13 mouse cellular contexts compared by ENCODE assay signal in the genomic region with DNA sequence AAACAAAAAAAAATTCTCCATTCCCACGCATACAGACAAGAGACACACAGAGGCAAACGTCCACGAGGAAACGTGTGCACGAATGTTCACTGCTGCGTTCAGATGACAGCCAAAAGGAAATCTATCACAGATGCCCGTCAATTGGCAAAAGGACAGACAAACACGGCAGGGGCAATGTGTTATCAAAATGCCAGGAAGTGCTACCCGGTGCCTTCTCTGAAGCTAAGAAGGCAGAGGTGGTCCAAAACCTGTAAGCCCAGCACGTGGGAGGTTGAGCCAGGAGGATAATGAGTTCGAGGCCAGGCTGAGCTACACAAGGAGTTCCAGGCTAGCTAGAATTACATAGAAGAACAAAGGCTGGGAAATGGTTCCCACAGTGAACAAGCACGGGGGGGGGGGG. TPM values are rescaled to one million over a fixed set of nuclear protein-coding genes. Genes with fewer than 3 reads are reported as not detected.
DNase-seq lines count a peak whose midpoint lies in the region; ATAC-seq and TF ChIP-seq lines count a peak whose summit lies in the region.
"Had no signal": no experiment of that assay in that cellular context is flagged by ENCODE, and none has a peak within 500 bp of the region (broad histone marks: within the 10 kb centered on the region; RNA-seq: fewer than 3 reads in every experiment).

No protein-coding gene starts in this region.

- H3K4me3 ChIP-seq in heart, adult 2 months: no peak overlapping the region
- H3K4me3 ChIP-seq in intestine, embryonic 16.5 days (ENCODE audit: low read length): no peak overlapping the region
- H3K4me3 ChIP-seq in intestine, embryonic 15.5 days (replicated peaks): no peak overlapping the region
- no peak overlapping the region for H3K4me3 ChIP-seq in bone marrow, adult 2 months (replicated peaks; ENCODE audit: control insufficient read depth, low read depth, low read length)
- peak overlapping the region; percentile 47 for H3K4me3 ChIP-seq in liver, embryonic 16.5 days (ENCODE audit: low read depth, low read length)
- H3K4me3 ChIP-seq in midbrain, embryonic 15.5 days: no peak overlapping the region
- H3K4me3 ChIP-seq: forebrain, embryonic 15.5 days; limb, embryonic 12.5 days; neural tube, embryonic 12.5 days had no signal

- peaks cover 10% of the 10 kb centered on the region for H3K79me2 ChIP-seq in heart, adult 2 months (replicated peaks; ENCODE audit: control insufficient read depth, insufficient read depth, low read length)

- peak overlapping the region; percentile 47 for H3K27ac ChIP-seq in heart, adult 2 months
- no peak overlapping the region for H3K27ac ChIP-seq in intestine, embryonic 16.5 days (ENCODE audit: low read length)
- no peak overlapping the region for H3K27ac ChIP-seq in intestine, embryonic 15.5 days
- peak overlapping the region; percentile 2 for H3K27ac ChIP-seq in bone marrow, adult 2 months (ENCODE audit: control insufficient read depth, insufficient read depth, low read depth, low read length, poor library complexity)
- H3K27ac ChIP-seq in liver, embryonic 16.5 days (ENCODE audit: low read length): peak overlapping the region; percentile 93
- H3K27ac ChIP-seq in midbrain, embryonic 15.5 days: no peak overlapping the region
- H3K27ac ChIP-seq: forebrain, embryonic 15.5 days; left cerebral cortex, adult 2 months; limb, embryonic 12.5 days; macrophage; neural tube, embryonic 12.5 days had no signal

- peaks cover 29% of the 10 kb centered on the region for H3K4me1 ChIP-seq in heart, adult 2 months (ENCODE audit: control insufficient read depth, insufficient read depth, low read length)
- peaks cover 15% of the 10 kb centered on the region for H3K4me1 ChIP-seq in intestine, embryonic 16.5 days (ENCODE audit: control insufficient read depth, insufficient read depth, low read length)
- peaks cover 20% of the 10 kb centered on the region for H3K4me1 ChIP-seq in intestine, embryonic 15.5 days (replicated peaks)
- H3K4me1 ChIP-seq in bone marrow, adult 2 months (ENCODE audit: control insufficient read depth, insufficient read depth, low read length): peaks cover 7% of the 10 kb centered on the region; the same call in 1 of the 2 replicates
- peaks cover 88% of the 10 kb centered on the region for H3K4me1 ChIP-seq in liver, embryonic 16.5 days (ENCODE audit: control insufficient read depth, low read depth, low read length)
- peaks cover 21% of the 10 kb centered on the region for H3K4me1 ChIP-seq in midbrain, embryonic 15.5 days

- no peak for TF ChIP-seq EP300 in heart, adult 2 months (IDR thresholded peaks at IDR 0.05; ENCODE audit: insufficient read depth, low read depth, low read length)

- no peak for TF ChIP-seq CTCF in heart, adult 2 months (IDR thresholded peaks at IDR 0.05)
- no peak for TF ChIP-seq CTCF in bone marrow, adult 2 months (IDR thresholded peaks at IDR 0.05; ENCODE audit: control insufficient read depth, insufficient read depth, low read length)

- no peak for TF ChIP-seq POLR2A in heart, adult 2 months (IDR thresholded peaks at IDR 0.05; ENCODE audit: insufficient read depth, low read depth, low read length)
- TF ChIP-seq POLR2A in bone marrow, adult 2 months (IDR thresholded peaks at IDR 0.05; ENCODE audit: borderline replicate concordance, control insufficient read depth, low read depth, low read length): no peak

- no peak overlapping the region for H3K9ac ChIP-seq in heart, adult 2 months (ENCODE audit: low read depth, low read length)
- H3K9ac ChIP-seq in intestine, embryonic 16.5 days (ENCODE audit: low read depth, low read length): no peak overlapping the region
- H3K9ac ChIP-seq in intestine, embryonic 15.5 days: no peak overlapping the region
- H3K9ac ChIP-seq in liver, embryonic 16.5 days (ENCODE audit: low read depth, low read length): peak overlapping the region; percentile 61
- H3K9ac ChIP-seq in midbrain, embryonic 15.5 days: no peak overlapping the region
- H3K9ac ChIP-seq: forebrain, embryonic 15.5 days; limb, embryonic 12.5 days; neural tube, embryonic 12.5 days had no signal

- intact Hi-C loops in heart, adult 2 months (cut with DNase I): no loop called here
- intact Hi-C loops in heart, postnatal 25 days (cut with DNase I): no loop called here

- no peaks in the 10 kb centered on the region; the same call in 1 of the 2 replicates for H3K36me3 ChIP-seq in heart, adult 2 months (ENCODE audit: control insufficient read depth, insufficient read depth, low read length)
- no peaks in the 10 kb centered on the region for H3K36me3 ChIP-seq in intestine, embryonic 16.5 days (ENCODE audit: control insufficient read depth, insufficient read depth, low read length)
- H3K36me3 ChIP-seq in intestine, embryonic 15.5 days: no peaks in the 10 kb centered on the region
- peaks cover 10% of the 10 kb centered on the region for H3K36me3 ChIP-seq in liver, embryonic 16.5 days (ENCODE audit: control insufficient read depth, insufficient read depth)
- H3K36me3 ChIP-seq in midbrain, embryonic 15.5 days (replicated peaks): no peaks in the 10 kb centered on the region
- H3K36me3 ChIP-seq: forebrain, embryonic 15.5 days; limb, embryonic 12.5 days; neural tube, embryonic 12.5 days had no signal

- WGBS in heart, adult 2 months: 48% methylated on average over 12 of the region's 12 CpGs
- 82% methylated on average over 12 of the region's 12 CpGs for WGBS in intestine, embryonic 16.5 days
- WGBS in intestine, embryonic 15.5 days: 82% methylated on average over 12 of the region's 12 CpGs
- 59% methylated on average over 12 of the region's 12 CpGs for WGBS in bone marrow, adult 2 months
- WGBS in liver, embryonic 16.5 days (ENCODE audit: insufficient replicate concordance): 34% methylated on average over 12 of the region's 12 CpGs
- WGBS in midbrain, embryonic 15.5 days: 86% methylated on average over 12 of the region's 12 CpGs

- no peaks in the 10 kb centered on the region for H3K9me3 ChIP-seq in intestine, embryonic 16.5 days (ENCODE audit: control insufficient read depth, low read length)
- H3K9me3 ChIP-seq in intestine, embryonic 15.5 days: no peaks in the 10 kb centered on the region
- no peaks in the 10 kb centered on the region for H3K9me3 ChIP-seq in liver, embryonic 16.5 days (replicated peaks; ENCODE audit: control insufficient read depth, low read length)
- no peaks in the 10 kb centered on the region for H3K9me3 ChIP-seq in midbrain, embryonic 15.5 days
- H3K9me3 ChIP-seq: forebrain, embryonic 15.5 days; limb, embryonic 12.5 days; neural tube, embryonic 12.5 days had no signal

- ATAC-seq in intestine, embryonic 16.5 days: no peak
- ATAC-seq in intestine, embryonic 15.5 days: no peak
- ATAC-seq in liver, embryonic 16.5 days (ENCODE audit: low read depth): no peak
- no peak for ATAC-seq in midbrain, embryonic 15.5 days (replicated peaks)
- ATAC-seq: forebrain, embryonic 15.5 days had no signal

- no peaks in the 10 kb centered on the region for H3K27me3 ChIP-seq in heart, adult 2 months (ENCODE audit: control insufficient read depth, insufficient read depth, low read length)
- H3K27me3 ChIP-seq in intestine, embryonic 16.5 days (replicated peaks; ENCODE audit: control insufficient read depth, insufficient read depth, low read length): no peaks in the 10 kb centered on the region
- no peaks in the 10 kb centered on the region for H3K27me3 ChIP-seq in intestine, embryonic 15.5 days (replicated peaks)
- H3K27me3 ChIP-seq in liver, embryonic 16.5 days (ENCODE audit: control insufficient read depth, insufficient read depth, low read depth, low read length): no peaks in the 10 kb centered on the region
- H3K27me3 ChIP-seq in midbrain, embryonic 15.5 days (replicated peaks): no peaks in the 10 kb centered on the region
- H3K27me3 ChIP-seq: forebrain, embryonic 15.5 days; limb, embryonic 12.5 days; neural tube, embryonic 12.5 days had no signal

- peak overlapping the region; percentile 39; the same call in 1 of the 2 replicates for H3K4me2 ChIP-seq in intestine, embryonic 16.5 days (ENCODE audit: low read depth, low read length)
- H3K4me2 ChIP-seq in intestine, embryonic 15.5 days (replicated peaks): no peak overlapping the region
- H3K4me2 ChIP-seq in liver, embryonic 16.5 days (ENCODE audit: low read depth, low read length): peak overlapping the region; percentile 74
- H3K4me2 ChIP-seq in midbrain, embryonic 15.5 days: no peak overlapping the region
- H3K4me2 ChIP-seq: neural tube, embryonic 12.5 days had no signal

- no peak for DNase-seq in heart, adult 2 months
- DNase-seq in heart, postnatal 25 days (ENCODE audit: low spot score): no peak
- DNase-seq: B cell, adult 2 months had no signal

RNA-seq across cellular contexts. Expression of a gene that starts 47.9 kb away (rescaled TPM):
- total RNA-seq in heart, adult 2 months (2021): 100 to 1,000 TPM; 120 TPM
- polyA plus RNA-seq in heart, adult 2 months (2012; rRNA removed): 71.0 and 81.9 TPM in 2 replicates
- total RNA-seq in heart, postnatal 25 days (2021): 100 to 1,000 TPM; 123 to 142 TPM
- 25.5 and 27.6 TPM in 2 replicates for polyA plus RNA-seq in intestine, embryonic 16.5 days (2015; fragmentation: Nextera tagmentation; extraction: Ambion mirVana)
- 27.0 and 27.1 TPM in 2 replicates for polyA plus RNA-seq in intestine, embryonic 15.5 days (2015; fragmentation: Nextera tagmentation; extraction: Ambion mirVana)
- polyA plus RNA-seq in bone marrow, adult 2 months (2011; ENCODE audit: insufficient read depth, insufficient read length, low replicate concordance, missing spikeins): 55.8 and 93.6 TPM in 2 replicates
- 94.2 and 98.9 TPM in 2 replicates for polyA plus RNA-seq in liver, embryonic 16.5 days (2015; fragmentation: Nextera tagmentation; extraction: Ambion mirVana)
- 126 and 135 TPM in 2 replicates for polyA plus RNA-seq in midbrain, embryonic 15.5 days (2015; fragmentation: Nextera tagmentation; extraction: Ambion mirVana)

Comparison
In these comparisons a context has a peak if more than half of its experiments do, and no peak if none do; other contexts are left out.
1. H3K4me2 ChIP-seq: peak in intestine, embryonic 16.5 days (single experiment) and liver, embryonic 16.5 days (single experiment); none in intestine, embryonic 15.5 days (single experiment) and midbrain, embryonic 15.5 days (single experiment).
2. H3K27ac ChIP-seq: peak in heart, adult 2 months (single experiment), bone marrow, adult 2 months (single experiment) and liver, embryonic 16.5 days (single experiment); none in intestine, embryonic 16.5 days (single experiment), intestine, embryonic 15.5 days (single experiment) and midbrain, embryonic 15.5 days (single experiment).